Mouse (Mus musculus) bone marrow macrophage, adult 2 months (primary cell): ENCODE measurements at regions not wholly inside any gene's neighbourhood (a gene's known extent, or its start where the extent isn't known, plus 50 kb on each side); places are given as distances from the start of the nearest gene placed in this dataset.

Experiments used
- CTCF ChIP-seq: IDR thresholded peaks from 2 replicates; pipeline ENCODE4 v1.5.1; 2012; ENCODE audit warnings: low read depth, mild to moderate bottlenecking, low read length, moderate library complexity
- POLR2A ChIP-seq: IDR thresholded peaks from 2 replicates; pipeline ENCODE4 v1.6.1; 2012; ENCODE audit warnings: mild to moderate bottlenecking, low read depth, low read length, borderline replicate concordance

- TF ChIP-seq CTCF (no peak), POLR2A (no peak)
Observed at GRCm38 (mm10) chr10:43650449-43650848, 72.4 kb downstream of the Cd24a start.
